9 mouse cellular contexts compared by ENCODE assay signal in genomic region chr4:41737602-41738255, GRCm38 (mm10). TPM values are rescaled to one million over a fixed set of nuclear protein-coding genes. Genes with fewer than 3 reads are reported as not detected.
DNase-seq lines count a peak whose midpoint lies in the region; ATAC-seq and TF ChIP-seq lines count a peak whose summit lies in the region.
"Had no signal": no experiment of that assay in that cellular context is flagged by ENCODE, and none has a peak within 500 bp of the region (broad histone marks: within the 10 kb centered on the region; RNA-seq: fewer than 3 reads in every experiment).

No protein-coding gene starts in this region.

- WGBS in heart, embryonic 10.5 days = 50% methylated on average over 8 of the region's 8 CpGs
- WGBS in forebrain, embryonic 12.5 days = 53% methylated on average over 8 of the region's 8 CpGs
- 50% methylated on average over 8 of the region's 8 CpGs for WGBS in hindbrain, embryonic 12.5 days

- no peak overlapping the region for H3K4me2 ChIP-seq in forebrain, embryonic 12.5 days
- no peak overlapping the region for H3K4me2 ChIP-seq in hindbrain, embryonic 12.5 days (replicated peaks)

- no peak overlapping the region for H3K4me3 ChIP-seq in heart, embryonic 10.5 days
- no peak overlapping the region for H3K4me3 ChIP-seq in forebrain, embryonic 12.5 days (replicated peaks)
- no peak overlapping the region for H3K4me3 ChIP-seq in hindbrain, embryonic 12.5 days

- peak; percentile 54 for ATAC-seq in forebrain, embryonic 12.5 days (ENCODE audit: low FRiP score)
- 0 out of 2 replicates have a peak, but pooled peaks have one; percentile 12 for ATAC-seq in hindbrain, embryonic 12.5 days (ENCODE audit: low FRiP score)
- peak; percentile 44 for ATAC-seq in megakaryocyte, adult 5-6 weeks (ENCODE audit: poor library complexity, severe bottlenecking)

- H3K9me3 ChIP-seq in heart, embryonic 10.5 days = no peaks in the 10 kb centered on the region
- H3K9me3 ChIP-seq in forebrain, embryonic 12.5 days = no peaks in the 10 kb centered on the region
- no peaks in the 10 kb centered on the region; the same call in 1 of the 2 replicates for H3K9me3 ChIP-seq in hindbrain, embryonic 12.5 days (replicated peaks)

- TF ChIP-seq POLR2A in brain, embryonic 14.5 days (IDR thresholded peaks at IDR 0.05; ENCODE audit: borderline replicate concordance, extremely low read depth, insufficient read depth, insufficient read length, poor library complexity, severe bottlenecking) = no peak

- peak; percentile 96 for DNase-seq in heart, adult 11 months
- no peak for DNase-seq in heart, embryonic 10.5 days (ENCODE audit: low spot score)
- DNase-seq in brain, embryonic 14.5 days (ENCODE audit: low read depth) = peak; percentile 89
- peak; percentile 72 to 74 for DNase-seq in layer of hippocampus, postnatal 36 days
- DNase-seq in right cerebral cortex, postnatal 4 days = peak; percentile 71

- peaks cover 15% of the 10 kb centered on the region for H3K36me3 ChIP-seq in heart, embryonic 10.5 days
- peaks cover 12% of the 10 kb centered on the region for H3K36me3 ChIP-seq in forebrain, embryonic 12.5 days (replicated peaks)
- peaks cover 13% of the 10 kb centered on the region; the same call in 1 of the 2 replicates for H3K36me3 ChIP-seq in hindbrain, embryonic 12.5 days

- peaks cover 19% of the 10 kb centered on the region for H3K27me3 ChIP-seq in heart, embryonic 10.5 days (ENCODE audit: insufficient read depth, poor library complexity, severe bottlenecking)
- H3K27me3 ChIP-seq in forebrain, embryonic 12.5 days = peaks cover 15% of the 10 kb centered on the region
- peaks cover 12% of the 10 kb centered on the region for H3K27me3 ChIP-seq in hindbrain, embryonic 12.5 days

- TF ChIP-seq CTCF in brain, embryonic 14.5 days (IDR thresholded peaks at IDR 0.05; ENCODE audit: borderline replicate concordance, extremely low read depth, insufficient read depth, insufficient read length) = peak; percentile 92

- H3K9ac ChIP-seq in forebrain, embryonic 12.5 days = no peak overlapping the region
- H3K9ac ChIP-seq in hindbrain, embryonic 12.5 days = no peak overlapping the region

- no peak overlapping the region for H3K27ac ChIP-seq in heart, embryonic 10.5 days
- H3K27ac ChIP-seq in forebrain, embryonic 12.5 days = no peak overlapping the region
- H3K27ac ChIP-seq in hindbrain, embryonic 12.5 days = no peak overlapping the region

- H3K4me1 ChIP-seq in heart, embryonic 10.5 days = peaks cover 22% of the 10 kb centered on the region
- peaks cover 27% of the 10 kb centered on the region for H3K4me1 ChIP-seq in forebrain, embryonic 12.5 days
- peaks cover 17% of the 10 kb centered on the region for H3K4me1 ChIP-seq in hindbrain, embryonic 12.5 days

RNA-seq across cellular contexts. Expression of gene Arid3c, which starts 6.8 kb away (rescaled TPM):
- not detected in 2 replicates for polyA plus RNA-seq in heart, embryonic 10.5 days (2016; fragmentation: Nextera tagmentation; extraction: Ambion mirVana)
- polyA plus RNA-seq in brain, embryonic 14.5 days (2012; rRNA removed) = 0.40 and 0.57 TPM in 2 replicates
- polyA plus RNA-seq in forebrain, embryonic 12.5 days (2016; fragmentation: Nextera tagmentation; extraction: Ambion mirVana) = 0.42 and 0.46 TPM in 2 replicates
- 1.1 TPM in 2 replicates for polyA plus RNA-seq in hindbrain, embryonic 12.5 days (2016; fragmentation: Nextera tagmentation; extraction: Ambion mirVana)
- not detected for total RNA-seq in layer of hippocampus, postnatal 36 days (2021)
- not detected in 2 replicates for total RNA-seq in megakaryocyte, adult 5-6 weeks (2015)
- not detected in 2 replicates for total RNA-seq in megakaryocyte, adult 5-6 weeks (2017)
- polyA plus RNA-seq: liver, embryonic 16.5 days had no signal

RNA-seq across cellular contexts. Expression of gene Dctn3, which starts 14.8 kb away (rescaled TPM):
- 143 and 146 TPM in 2 replicates for polyA plus RNA-seq in heart, embryonic 10.5 days (2016; fragmentation: Nextera tagmentation; extraction: Ambion mirVana)
- 157 and 186 TPM in 2 replicates for polyA plus RNA-seq in brain, embryonic 14.5 days (2012; rRNA removed)
- polyA plus RNA-seq in forebrain, embryonic 12.5 days (2016; fragmentation: Nextera tagmentation; extraction: Ambion mirVana) = 159 and 179 TPM in 2 replicates
- polyA plus RNA-seq in hindbrain, embryonic 12.5 days (2016; fragmentation: Nextera tagmentation; extraction: Ambion mirVana) = 191 and 199 TPM in 2 replicates
- 100 to 1,000 TPM; 143 to 154 TPM for total RNA-seq in layer of hippocampus, postnatal 36 days (2021)
- 80.5 and 92.2 TPM in 2 replicates for total RNA-seq in megakaryocyte, adult 5-6 weeks (2015)
- 73.5 and 100 TPM in 2 replicates for total RNA-seq in megakaryocyte, adult 5-6 weeks (2017)

RNA-seq across cellular contexts. Expression of gene Galt, which starts 17.3 kb away (rescaled TPM):
- polyA plus RNA-seq in heart, embryonic 10.5 days (2016; fragmentation: Nextera tagmentation; extraction: Ambion mirVana) = 52.7 and 69.7 TPM in 2 replicates
- polyA plus RNA-seq in brain, embryonic 14.5 days (2012; rRNA removed) = 75.4 and 84.6 TPM in 2 replicates
- polyA plus RNA-seq in forebrain, embryonic 12.5 days (2016; fragmentation: Nextera tagmentation; extraction: Ambion mirVana) = 16.6 and 19.8 TPM in 2 replicates
- polyA plus RNA-seq in hindbrain, embryonic 12.5 days (2016; fragmentation: Nextera tagmentation; extraction: Ambion mirVana) = 31.0 and 33.4 TPM in 2 replicates
- total RNA-seq in layer of hippocampus, postnatal 36 days (2021) = 10 to 100 TPM; 51.5 to 52.1 TPM
- total RNA-seq in megakaryocyte, adult 5-6 weeks (2015) = 20.4 and 21.7 TPM in 2 replicates
- 18.7 and 24.3 TPM in 2 replicates for total RNA-seq in megakaryocyte, adult 5-6 weeks (2017)

RNA-seq across cellular contexts. Expression of gene Sigmar1, which starts 18.2 kb away (rescaled TPM):
- polyA plus RNA-seq in heart, embryonic 10.5 days (2016; fragmentation: Nextera tagmentation; extraction: Ambion mirVana) = 79.3 and 97.8 TPM in 2 replicates
- polyA plus RNA-seq in brain, embryonic 14.5 days (2012; rRNA removed) = 55.7 and 60.0 TPM in 2 replicates
- 57.3 and 57.8 TPM in 2 replicates for polyA plus RNA-seq in forebrain, embryonic 12.5 days (2016; fragmentation: Nextera tagmentation; extraction: Ambion mirVana)
- 54.2 and 58.9 TPM in 2 replicates for polyA plus RNA-seq in hindbrain, embryonic 12.5 days (2016; fragmentation: Nextera tagmentation; extraction: Ambion mirVana)
- total RNA-seq in layer of hippocampus, postnatal 36 days (2021) = 10 to 100 TPM; 38.6 to 41.1 TPM
- total RNA-seq in megakaryocyte, adult 5-6 weeks (2015) = 54.5 and 70.0 TPM in 2 replicates
- total RNA-seq in megakaryocyte, adult 5-6 weeks (2017) = 66.2 and 71.0 TPM in 2 replicates

RNA-seq across cellular contexts. Expression of gene Rpp25l, which starts 24.4 kb away (rescaled TPM):
- polyA plus RNA-seq in heart, embryonic 10.5 days (2016; fragmentation: Nextera tagmentation; extraction: Ambion mirVana) = 54.5 and 71.3 TPM in 2 replicates
- 53.9 and 79.7 TPM in 2 replicates for polyA plus RNA-seq in brain, embryonic 14.5 days (2012; rRNA removed)
- polyA plus RNA-seq in forebrain, embryonic 12.5 days (2016; fragmentation: Nextera tagmentation; extraction: Ambion mirVana) = 77.0 and 79.1 TPM in 2 replicates
- 55.6 and 66.5 TPM in 2 replicates for polyA plus RNA-seq in hindbrain, embryonic 12.5 days (2016; fragmentation: Nextera tagmentation; extraction: Ambion mirVana)
- 10 to 100 TPM; 30.0 to 33.1 TPM for total RNA-seq in layer of hippocampus, postnatal 36 days (2021)
- total RNA-seq in megakaryocyte, adult 5-6 weeks (2015) = 15.8 and 18.2 TPM in 2 replicates
- 15.5 and 26.2 TPM in 2 replicates for total RNA-seq in megakaryocyte, adult 5-6 weeks (2017)
